Mouse (Mus musculus): Measurements from ENCODE around the gene Lsm14b. TPM values are rescaled to one million over a fixed set of nuclear protein-coding genes. Genes with fewer than 3 reads are reported as not detected.

The Lsm14b gene
- polyA plus RNA-seq, 1 experiment from 2014 or later, result 3.2 TPM

DNA sequence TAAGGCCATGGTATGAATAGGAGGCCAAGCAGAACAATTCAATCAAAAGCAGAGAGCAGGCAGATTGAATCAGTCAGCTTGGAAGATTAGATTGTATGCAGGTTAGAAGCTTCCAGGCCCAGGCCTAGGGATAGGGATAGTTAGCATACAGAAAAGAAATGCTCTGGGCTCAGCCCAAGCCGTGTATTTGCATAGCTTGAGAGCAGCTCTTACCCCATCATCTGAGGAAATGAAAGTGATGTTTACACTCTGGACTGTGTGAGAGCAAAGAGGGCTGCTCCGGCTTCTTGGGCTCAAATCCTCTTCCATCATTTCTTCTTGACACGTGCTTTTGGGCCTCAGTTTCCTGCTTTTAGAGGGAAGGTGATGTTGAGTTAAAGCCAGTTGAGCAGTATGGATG lies 22.8 kb downstream of the Lsm14b start:
- H3K4me3 ChIP-seq (ENCODE audit: low read depth, low read length), result no peak overlapping the region
- no peak overlapping the region for H3K27ac ChIP-seq (ENCODE audit: low read depth, low read length)
- no peak overlapping the region for H3K9ac ChIP-seq (ENCODE audit: low read depth, low read length)
- H3K27me3 ChIP-seq (replicated peaks; ENCODE audit: control insufficient read depth, insufficient read depth, low read length), result no peaks in the 10 kb centered on the region
- no peak for TF ChIP-seq CTCF (IDR thresholded peaks at IDR 0.05; ENCODE audit: low read depth)
- no peak overlapping the region for H3K4me2 ChIP-seq (replicated peaks; ENCODE audit: low read depth)
- H3K4me1 ChIP-seq (replicated peaks; ENCODE audit: control insufficient read depth, insufficient read depth, low read length), result no peaks in the 10 kb centered on the region
- WGBS, result 80% methylated on average over 3 of the region's 3 CpGs
- no peak for ATAC-seq
- no peaks in the 10 kb centered on the region for H3K36me3 ChIP-seq (ENCODE audit: control insufficient read depth, insufficient read depth)
- H3K9me3 ChIP-seq (ENCODE audit: control insufficient read depth), result no peaks in the 10 kb centered on the region

DNA sequence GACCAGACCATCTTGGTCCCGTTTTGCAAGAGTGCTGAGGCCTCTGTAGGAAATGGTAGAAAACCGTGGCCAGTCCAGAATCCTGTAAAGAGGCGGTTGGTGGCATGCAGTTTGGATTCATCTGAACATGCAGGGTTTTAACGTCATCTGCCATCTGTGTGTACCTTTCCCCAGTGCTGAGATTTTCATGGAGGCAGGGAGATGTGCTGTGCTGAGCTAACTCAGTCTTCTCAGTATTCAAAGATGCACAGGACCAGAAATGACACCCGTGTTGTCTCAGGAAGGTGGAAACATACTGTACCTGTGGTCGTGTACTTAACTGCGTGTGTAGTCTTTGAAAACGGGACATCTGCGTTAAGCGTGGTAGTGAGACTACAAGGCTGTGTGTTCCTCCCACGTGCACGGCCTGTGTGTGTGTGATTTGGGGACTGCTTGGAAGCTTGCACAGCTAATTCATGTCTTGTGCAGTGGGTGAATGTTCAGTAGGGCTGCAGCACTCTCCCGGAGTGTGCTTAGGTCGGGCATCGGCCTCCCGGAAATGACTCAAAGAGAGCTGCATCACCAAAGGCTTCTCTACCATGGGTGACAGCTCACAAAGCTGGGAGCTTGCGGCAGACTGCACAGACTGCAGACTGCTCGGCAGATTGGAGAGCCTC lies 23.3 kb downstream of the Lsm14b start:
- no peak overlapping the region for H3K27ac ChIP-seq (ENCODE audit: low read depth, low read length)
- H3K9me3 ChIP-seq (ENCODE audit: control insufficient read depth), result no peaks in the 10 kb centered on the region
- 0 out of 2 replicates have a peak, but pooled peaks cover under 1% of the 10 kb centered on the region for H3K36me3 ChIP-seq (ENCODE audit: control insufficient read depth, insufficient read depth)
- no peak overlapping the region for H3K9ac ChIP-seq (ENCODE audit: low read depth, low read length)
- WGBS, result 93% methylated on average over 18 of the region's 18 CpGs
- H3K4me2 ChIP-seq (replicated peaks; ENCODE audit: low read depth), result no peak overlapping the region
- no peak overlapping the region for H3K4me3 ChIP-seq (ENCODE audit: low read depth, low read length)
- TF ChIP-seq CTCF (IDR thresholded peaks at IDR 0.05; ENCODE audit: low read depth), result no peak
- ATAC-seq, result no peak
- no peaks in the 10 kb centered on the region for H3K27me3 ChIP-seq (replicated peaks; ENCODE audit: control insufficient read depth, insufficient read depth, low read length)
- H3K4me1 ChIP-seq (replicated peaks; ENCODE audit: control insufficient read depth, insufficient read depth, low read length), result no peaks in the 10 kb centered on the region

DNA sequence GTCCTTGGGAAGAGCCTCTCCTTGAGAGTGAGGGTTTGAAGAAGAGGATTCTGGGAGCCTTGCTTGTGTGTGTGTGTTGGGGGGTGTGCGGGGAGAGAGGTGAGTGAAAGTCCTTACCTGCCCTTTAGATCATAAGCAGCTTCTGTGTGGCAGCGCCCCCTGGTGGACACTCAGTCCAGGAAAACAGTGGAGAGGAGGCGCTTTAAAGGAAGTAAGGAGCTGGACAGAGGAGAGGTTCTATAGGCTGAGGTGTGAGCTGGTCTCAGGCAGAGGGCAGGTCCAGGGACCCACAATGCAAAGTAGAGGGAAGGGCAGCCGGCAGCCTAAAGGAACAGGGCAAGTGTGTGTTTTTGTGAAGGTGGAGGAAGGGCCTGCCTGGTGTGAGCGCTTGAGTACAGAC lies 26.2 kb downstream of the Lsm14b start:
- peak; percentile 44 for ATAC-seq
- TF ChIP-seq CTCF (IDR thresholded peaks at IDR 0.05; ENCODE audit: low read depth), result peak; percentile 96
- WGBS, result 20% methylated on average over 5 of the region's 5 CpGs
- Histone ChIP-seq H3K4me3 (ENCODE audit: low read depth, low read length) (no peak overlapping the region), H3K27ac (ENCODE audit: low read depth, low read length) (no peak overlapping the region), H3K4me1 (replicated peaks; ENCODE audit: control insufficient read depth, insufficient read depth, low read length) (no peaks in the 10 kb centered on the region), H3K9ac (ENCODE audit: low read depth, low read length) (no peak overlapping the region), H3K36me3 (ENCODE audit: control insufficient read depth, insufficient read depth) (peaks cover 15% of the 10 kb centered on the region), H3K27me3 (replicated peaks; ENCODE audit: control insufficient read depth, insufficient read depth, low read length) (no peaks in the 10 kb centered on the region), H3K9me3 (ENCODE audit: control insufficient read depth) (no peaks in the 10 kb centered on the region), H3K4me2 (replicated peaks; ENCODE audit: low read depth) (no peak overlapping the region)

DNA sequence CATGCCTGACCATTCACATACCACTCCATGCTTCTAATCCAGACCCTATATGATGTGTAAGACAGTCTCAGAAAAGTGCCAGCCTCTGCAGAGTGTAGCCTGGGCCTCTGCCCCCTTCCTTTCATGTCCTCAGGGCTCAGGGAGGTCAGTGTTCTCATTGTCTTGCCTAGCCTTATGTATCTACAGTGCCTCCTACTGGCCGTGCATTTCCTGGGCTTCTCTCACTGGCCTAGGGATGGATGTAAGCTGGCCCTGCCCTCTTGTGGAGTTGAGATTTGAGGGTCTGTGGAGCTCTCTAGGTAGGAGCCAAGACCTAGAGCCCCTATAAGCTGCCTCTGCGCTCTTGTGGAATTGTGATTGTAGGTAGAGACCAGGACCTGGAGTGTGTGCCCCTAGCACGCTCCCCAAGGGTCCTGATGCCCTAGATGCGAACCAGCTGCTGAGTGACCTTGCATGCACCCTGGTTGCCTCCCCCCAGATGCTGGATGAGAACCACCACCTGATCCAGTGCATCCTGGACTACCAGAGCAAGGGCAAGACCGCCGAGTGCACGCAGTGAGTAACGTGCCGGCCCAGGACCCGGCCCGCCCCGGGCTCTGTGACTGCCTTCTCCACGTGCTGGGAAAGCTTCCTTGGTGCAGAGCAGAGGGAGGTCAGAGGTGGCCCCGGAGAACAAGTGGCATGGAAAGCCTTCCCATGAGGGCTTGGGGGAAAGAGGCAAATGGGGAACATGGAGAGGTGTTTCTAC lies 27.4 kb downstream of the Lsm14b start:
- H3K4me2 ChIP-seq (replicated peaks; ENCODE audit: low read depth), result no peak overlapping the region
- ATAC-seq, result no peak
- H3K4me3 ChIP-seq (ENCODE audit: low read depth, low read length), result no peak overlapping the region
- no peaks in the 10 kb centered on the region for H3K4me1 ChIP-seq (replicated peaks; ENCODE audit: control insufficient read depth, insufficient read depth, low read length)
- no peaks in the 10 kb centered on the region for H3K27me3 ChIP-seq (replicated peaks; ENCODE audit: control insufficient read depth, insufficient read depth, low read length)
- H3K9me3 ChIP-seq (ENCODE audit: control insufficient read depth), result no peaks in the 10 kb centered on the region
- no peak overlapping the region for H3K9ac ChIP-seq (ENCODE audit: low read depth, low read length)
- no peak overlapping the region for H3K27ac ChIP-seq (ENCODE audit: low read depth, low read length)
- peak; percentile 64 for TF ChIP-seq CTCF (IDR thresholded peaks at IDR 0.05; ENCODE audit: low read depth)
- peaks cover 25% of the 10 kb centered on the region for H3K36me3 ChIP-seq (ENCODE audit: control insufficient read depth, insufficient read depth)
- WGBS, result 91% methylated on average over 14 of the region's 14 CpGs

DNA sequence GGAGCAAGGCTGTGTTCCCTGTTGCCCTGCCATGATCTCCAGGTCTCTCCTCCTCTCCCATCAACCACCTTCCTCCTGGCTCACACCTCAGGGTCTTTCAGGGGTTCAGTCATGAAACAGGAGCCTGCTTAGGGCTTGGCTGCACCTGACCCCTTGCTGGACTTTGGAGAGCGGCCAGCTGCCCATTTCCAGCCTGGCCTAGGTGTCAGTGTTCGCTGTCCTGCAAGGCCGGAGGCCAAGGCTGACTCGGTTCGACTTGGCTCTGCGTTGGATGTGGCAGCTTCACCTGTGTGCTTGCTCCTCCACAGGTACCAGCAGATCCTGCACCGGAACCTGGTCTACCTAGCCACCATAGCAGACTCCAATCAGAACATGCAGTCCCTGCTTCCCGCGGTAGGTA lies 28.2 kb downstream of the Lsm14b start:
- no peak for ATAC-seq
- no peaks in the 10 kb centered on the region for H3K27me3 ChIP-seq (replicated peaks; ENCODE audit: control insufficient read depth, insufficient read depth, low read length)
- TF ChIP-seq CTCF (IDR thresholded peaks at IDR 0.05; ENCODE audit: low read depth), result no peak
- H3K4me3 ChIP-seq (ENCODE audit: low read depth, low read length), result no peak overlapping the region
- no peaks in the 10 kb centered on the region for H3K4me1 ChIP-seq (replicated peaks; ENCODE audit: control insufficient read depth, insufficient read depth, low read length)
- H3K36me3 ChIP-seq (ENCODE audit: control insufficient read depth, insufficient read depth), result peaks cover 33% of the 10 kb centered on the region
- WGBS, result 97% methylated on average over 9 of the region's 9 CpGs
- no peak overlapping the region for H3K9ac ChIP-seq (ENCODE audit: low read depth, low read length)
- H3K9me3 ChIP-seq (ENCODE audit: control insufficient read depth), result no peaks in the 10 kb centered on the region
- H3K27ac ChIP-seq (ENCODE audit: low read depth, low read length), result no peak overlapping the region
- H3K4me2 ChIP-seq (replicated peaks; ENCODE audit: low read depth), result no peak overlapping the region

DNA sequence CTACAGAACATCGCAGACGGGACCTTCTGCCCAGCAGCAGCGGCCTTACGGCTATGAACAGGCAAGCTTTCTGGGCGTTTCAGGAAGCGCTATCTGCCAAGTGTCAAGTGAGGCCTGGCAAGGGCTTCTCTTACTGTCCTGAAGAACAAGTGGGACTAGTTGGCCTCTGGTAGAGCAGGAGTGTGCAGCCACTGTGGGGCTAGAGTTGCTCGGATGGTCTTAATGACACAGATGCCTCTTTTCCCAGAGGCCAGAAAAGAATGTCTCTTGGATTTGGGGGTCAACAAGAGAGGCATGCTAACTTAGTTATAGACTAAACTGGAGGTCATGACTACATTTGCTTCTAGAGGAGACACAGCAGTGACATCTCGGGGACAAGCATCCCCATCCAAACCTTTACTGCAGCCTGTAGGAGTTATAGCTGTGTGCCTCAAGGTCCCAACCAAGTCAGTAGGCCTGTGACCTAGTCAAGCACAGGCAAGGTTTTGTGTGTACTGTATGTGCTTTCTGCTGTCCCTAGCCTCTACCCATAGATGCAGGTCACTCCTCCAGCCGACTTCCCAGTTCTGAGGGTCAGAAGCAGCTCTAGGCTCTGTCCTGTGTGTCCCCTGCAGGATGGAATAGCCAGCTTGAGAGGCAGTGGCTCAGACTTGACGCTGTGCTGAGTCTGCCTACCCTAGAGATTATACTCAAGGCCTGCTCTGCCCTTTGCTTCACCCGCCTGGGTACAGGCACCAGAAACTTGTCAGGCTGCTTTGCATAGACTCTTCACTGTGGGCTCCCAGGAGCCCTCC lies 38.7 kb downstream of the Lsm14b start:
- no peak overlapping the region for H3K9ac ChIP-seq (ENCODE audit: low read depth, low read length)
- no peak overlapping the region for H3K4me2 ChIP-seq (replicated peaks; ENCODE audit: low read depth)
- H3K4me1 ChIP-seq (replicated peaks; ENCODE audit: control insufficient read depth, insufficient read depth, low read length), result no peaks in the 10 kb centered on the region
- H3K4me3 ChIP-seq (ENCODE audit: low read depth, low read length), result no peak overlapping the region
- no peaks in the 10 kb centered on the region for H3K9me3 ChIP-seq (ENCODE audit: control insufficient read depth)
- no peaks in the 10 kb centered on the region for H3K27me3 ChIP-seq (replicated peaks; ENCODE audit: control insufficient read depth, insufficient read depth, low read length)
- H3K36me3 ChIP-seq (ENCODE audit: control insufficient read depth, insufficient read depth), result peaks cover 44% of the 10 kb centered on the region
- no peak for TF ChIP-seq CTCF (IDR thresholded peaks at IDR 0.05; ENCODE audit: low read depth)
- ATAC-seq, result no peak
- H3K27ac ChIP-seq (ENCODE audit: low read depth, low read length), result no peak overlapping the region
- WGBS, result 95% methylated on average over 11 of the region's 11 CpGs
